Mouse (Mus musculus): ENCODE data around the gene Daam1. TPM values are rescaled to one million over a fixed set of nuclear protein-coding genes. Genes with fewer than 3 reads are reported as not detected.

Daam1 gene
- polyA plus RNA-seq, 1 experiment from 2014 or later, result 9.6 TPM

GRCm38 (mm10) chr12:71881477-71881876 lies 50.6 kb downstream of the Daam1 start:
- H3K27me3 ChIP-seq (ENCODE audit: control insufficient read depth, insufficient read depth, low read depth, low read length), result no peaks in the 10 kb centered on the region
- H3K4me2 ChIP-seq (ENCODE audit: low read depth, low read length), result no peak overlapping the region
- no peak overlapping the region for H3K27ac ChIP-seq (ENCODE audit: low read length)
- H3K9me3 ChIP-seq (replicated peaks; ENCODE audit: control insufficient read depth, low read length), result no peaks in the 10 kb centered on the region
- no peak overlapping the region for H3K9ac ChIP-seq (ENCODE audit: low read depth, low read length)
- 86% methylated on average over 4 of the region's 4 CpGs for WGBS (ENCODE audit: insufficient replicate concordance)
- ATAC-seq (ENCODE audit: low read depth), result no peak
- no peaks in the 10 kb centered on the region for H3K36me3 ChIP-seq (ENCODE audit: control insufficient read depth, insufficient read depth)
- H3K4me3 ChIP-seq (ENCODE audit: low read depth, low read length), result no peak overlapping the region
- peaks cover 18% of the 10 kb centered on the region for H3K4me1 ChIP-seq (ENCODE audit: control insufficient read depth, low read depth, low read length)

- ATAC-seq (ENCODE audit: low read depth), result no peak
- Histone ChIP-seq H3K36me3 (ENCODE audit: control insufficient read depth, insufficient read depth) (no peaks in the 10 kb centered on the region), H3K4me3 (ENCODE audit: low read depth, low read length) (no peak overlapping the region), H3K4me1 (ENCODE audit: control insufficient read depth, low read depth, low read length) (peaks cover 29% of the 10 kb centered on the region), H3K9me3 (replicated peaks; ENCODE audit: control insufficient read depth, low read length) (no peaks in the 10 kb centered on the region), H3K9ac (ENCODE audit: low read depth, low read length) (no peak overlapping the region), H3K27me3 (ENCODE audit: control insufficient read depth, insufficient read depth, low read depth, low read length) (no peaks in the 10 kb centered on the region), H3K27ac (ENCODE audit: low read length) (no peak overlapping the region), H3K4me2 (ENCODE audit: low read depth, low read length) (no peak overlapping the region)
- WGBS (ENCODE audit: insufficient replicate concordance), result 57% methylated on average over 9 of the region's 9 CpGs
Measured at GRCm38 (mm10) chr12:71883066-71883711, 52.3 kb downstream of the Daam1 start.

GRCm38 (mm10) chr12:71885170-71885574 lies 54.3 kb downstream of the Daam1 start:
- ATAC-seq (ENCODE audit: low read depth), result no peak
- 67% methylated on average over 2 of the region's 2 CpGs for WGBS (ENCODE audit: insufficient replicate concordance)
- Histone ChIP-seq H3K4me1 (ENCODE audit: control insufficient read depth, low read depth, low read length) (peaks cover 39% of the 10 kb centered on the region), H3K27me3 (ENCODE audit: control insufficient read depth, insufficient read depth, low read depth, low read length) (no peaks in the 10 kb centered on the region), H3K9ac (ENCODE audit: low read depth, low read length) (no peak overlapping the region), H3K4me2 (ENCODE audit: low read depth, low read length) (no peak overlapping the region), H3K36me3 (ENCODE audit: control insufficient read depth, insufficient read depth) (no peaks in the 10 kb centered on the region), H3K27ac (ENCODE audit: low read length) (peak overlapping the region; percentile 58; the same call in 1 of the 2 replicates), H3K9me3 (replicated peaks; ENCODE audit: control insufficient read depth, low read length) (no peaks in the 10 kb centered on the region), H3K4me3 (ENCODE audit: low read depth, low read length) (no peak overlapping the region)

DNA sequence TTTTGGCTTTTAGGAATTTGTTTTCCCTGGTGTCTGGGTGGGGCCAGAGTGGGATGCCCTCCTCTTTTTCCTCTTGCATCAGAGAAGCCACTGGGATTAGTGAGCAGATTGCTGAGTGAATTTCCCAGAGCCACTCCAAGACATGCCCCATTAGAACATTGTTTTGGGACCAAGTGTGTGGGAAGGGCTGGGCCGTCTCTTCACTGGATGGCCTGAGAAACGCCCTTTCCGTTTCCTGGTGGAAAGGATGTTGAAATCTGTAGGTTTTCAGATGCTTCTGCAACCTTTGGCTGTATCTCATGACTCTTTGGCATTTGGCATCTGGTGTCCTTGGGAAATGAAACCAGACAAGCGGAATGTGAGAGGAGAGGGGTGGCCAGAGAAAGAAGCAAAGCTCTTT lies 54.8 kb downstream of the Daam1 start:
- peaks cover 39% of the 10 kb centered on the region for H3K4me1 ChIP-seq (ENCODE audit: control insufficient read depth, low read depth, low read length)
- H3K27me3 ChIP-seq (ENCODE audit: control insufficient read depth, insufficient read depth, low read depth, low read length), result no peaks in the 10 kb centered on the region
- H3K27ac ChIP-seq (ENCODE audit: low read length), result peak overlapping the region; percentile 58; the same call in 1 of the 2 replicates
- no peak overlapping the region; the same call in 1 of the 2 replicates for H3K4me2 ChIP-seq (ENCODE audit: low read depth, low read length)
- no peaks in the 10 kb centered on the region for H3K36me3 ChIP-seq (ENCODE audit: control insufficient read depth, insufficient read depth)
- H3K9me3 ChIP-seq (replicated peaks; ENCODE audit: control insufficient read depth, low read length), result no peaks in the 10 kb centered on the region
- no peak for ATAC-seq (ENCODE audit: low read depth)
- H3K4me3 ChIP-seq (ENCODE audit: low read depth, low read length), result no peak overlapping the region
- no peak overlapping the region for H3K9ac ChIP-seq (ENCODE audit: low read depth, low read length)
- WGBS (ENCODE audit: insufficient replicate concordance), result 69% methylated on average over 4 of the region's 4 CpGs

DNA sequence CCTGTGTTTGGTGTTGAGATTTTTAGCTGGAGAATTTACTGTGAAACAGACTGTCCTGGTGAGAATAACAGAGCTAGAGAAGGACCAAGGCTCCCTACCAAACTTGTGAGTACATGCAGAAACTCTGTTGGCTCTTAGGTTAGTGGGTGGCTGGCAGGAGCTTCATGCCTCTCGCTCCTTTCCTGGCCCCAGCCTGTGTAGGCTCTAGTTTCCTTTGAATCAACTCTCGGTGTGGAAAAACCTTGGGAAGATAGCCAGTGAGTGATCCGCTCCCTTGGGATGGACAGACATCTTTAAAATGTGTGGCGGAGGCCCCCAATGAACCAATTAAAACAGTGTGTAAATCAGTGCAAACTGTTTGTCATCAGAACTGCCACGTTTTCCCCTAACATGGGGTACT lies 55.5 kb downstream of the Daam1 start:
- 79% methylated on average over 5 of the region's 5 CpGs for WGBS (ENCODE audit: insufficient replicate concordance)
- Histone ChIP-seq H3K27ac (ENCODE audit: low read length) (no peak overlapping the region), H3K9me3 (replicated peaks; ENCODE audit: control insufficient read depth, low read length) (no peaks in the 10 kb centered on the region), H3K36me3 (ENCODE audit: control insufficient read depth, insufficient read depth) (no peaks in the 10 kb centered on the region), H3K4me1 (ENCODE audit: control insufficient read depth, low read depth, low read length) (peaks cover 39% of the 10 kb centered on the region), H3K4me2 (ENCODE audit: low read depth, low read length) (no peak overlapping the region), H3K4me3 (ENCODE audit: low read depth, low read length) (no peak overlapping the region), H3K9ac (ENCODE audit: low read depth, low read length) (no peak overlapping the region), H3K27me3 (ENCODE audit: control insufficient read depth, insufficient read depth, low read depth, low read length) (no peaks in the 10 kb centered on the region)
- no peak for ATAC-seq (ENCODE audit: low read depth)

- no peaks in the 10 kb centered on the region for H3K36me3 ChIP-seq (ENCODE audit: control insufficient read depth, insufficient read depth)
- H3K4me3 ChIP-seq (ENCODE audit: low read depth, low read length), result no peak overlapping the region
- no peak overlapping the region for H3K4me2 ChIP-seq (ENCODE audit: low read depth, low read length)
- no peaks in the 10 kb centered on the region for H3K9me3 ChIP-seq (replicated peaks; ENCODE audit: control insufficient read depth, low read length)
- H3K27ac ChIP-seq (ENCODE audit: low read length), result no peak overlapping the region
- H3K9ac ChIP-seq (ENCODE audit: low read depth, low read length), result no peak overlapping the region
- H3K27me3 ChIP-seq (ENCODE audit: control insufficient read depth, insufficient read depth, low read depth, low read length), result no peaks in the 10 kb centered on the region
- peaks cover 39% of the 10 kb centered on the region for H3K4me1 ChIP-seq (ENCODE audit: control insufficient read depth, low read depth, low read length)
- 58% methylated on average over 2 of the region's 2 CpGs for WGBS (ENCODE audit: insufficient replicate concordance)
- ATAC-seq (ENCODE audit: low read depth), result no peak
Measured at GRCm38 (mm10) chr12:71886941-71887340, 56.1 kb downstream of the Daam1 start.

GRCm38 (mm10) chr12:71888370-71888769 lies 57.5 kb downstream of the Daam1 start:
- no peak for ATAC-seq (ENCODE audit: low read depth)
- Histone ChIP-seq H3K27ac (ENCODE audit: low read length) (no peak overlapping the region), H3K4me3 (ENCODE audit: low read depth, low read length) (no peak overlapping the region), H3K4me1 (ENCODE audit: control insufficient read depth, low read depth, low read length) (peaks cover 36% of the 10 kb centered on the region), H3K36me3 (ENCODE audit: control insufficient read depth, insufficient read depth) (no peaks in the 10 kb centered on the region), H3K27me3 (ENCODE audit: control insufficient read depth, insufficient read depth, low read depth, low read length) (no peaks in the 10 kb centered on the region), H3K9ac (ENCODE audit: low read depth, low read length) (no peak overlapping the region), H3K9me3 (replicated peaks; ENCODE audit: control insufficient read depth, low read length) (no peaks in the 10 kb centered on the region), H3K4me2 (ENCODE audit: low read depth, low read length) (no peak overlapping the region)
- WGBS (ENCODE audit: insufficient replicate concordance), result 88% methylated on average over 6 of the region's 6 CpGs

DNA sequence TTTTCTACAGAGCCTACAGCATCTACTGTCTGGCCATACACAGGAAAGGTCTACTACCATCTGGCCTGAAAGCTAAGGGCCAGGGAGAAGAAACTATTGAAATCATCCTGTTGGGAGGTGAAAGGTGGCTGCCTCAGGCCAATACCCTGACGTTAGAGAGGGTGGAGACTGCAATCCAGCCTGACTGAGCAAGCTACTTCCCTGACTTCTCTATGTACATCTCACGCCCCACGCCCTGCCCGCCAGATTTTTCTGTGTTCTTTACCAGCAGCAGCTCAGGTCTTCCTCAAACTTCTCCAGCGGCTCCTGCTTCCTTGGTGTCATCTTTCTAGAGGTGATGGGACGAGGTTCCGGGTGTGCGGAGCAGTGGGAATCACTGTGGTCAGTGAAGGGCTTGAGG lies 58.4 kb downstream of the Daam1 start:
- no peak overlapping the region for H3K27ac ChIP-seq (ENCODE audit: low read length)
- no peaks in the 10 kb centered on the region for H3K27me3 ChIP-seq (ENCODE audit: control insufficient read depth, insufficient read depth, low read depth, low read length)
- H3K36me3 ChIP-seq (ENCODE audit: control insufficient read depth, insufficient read depth), result no peaks in the 10 kb centered on the region
- no peaks in the 10 kb centered on the region for H3K9me3 ChIP-seq (replicated peaks; ENCODE audit: control insufficient read depth, low read length)
- 77% methylated on average over 8 of the region's 8 CpGs for WGBS (ENCODE audit: insufficient replicate concordance)
- peaks cover 36% of the 10 kb centered on the region for H3K4me1 ChIP-seq (ENCODE audit: control insufficient read depth, low read depth, low read length)
- no peak for ATAC-seq (ENCODE audit: low read depth)
- no peak overlapping the region for H3K4me2 ChIP-seq (ENCODE audit: low read depth, low read length)
- H3K9ac ChIP-seq (ENCODE audit: low read depth, low read length), result no peak overlapping the region
- H3K4me3 ChIP-seq (ENCODE audit: low read depth, low read length), result no peak overlapping the region

- H3K36me3 ChIP-seq (ENCODE audit: control insufficient read depth, insufficient read depth), result no peaks in the 10 kb centered on the region
- no peak for ATAC-seq (ENCODE audit: low read depth)
- H3K9me3 ChIP-seq (replicated peaks; ENCODE audit: control insufficient read depth, low read length), result no peaks in the 10 kb centered on the region
- H3K4me2 ChIP-seq (ENCODE audit: low read depth, low read length), result no peak overlapping the region
- H3K4me1 ChIP-seq (ENCODE audit: control insufficient read depth, low read depth, low read length), result peaks cover 28% of the 10 kb centered on the region
- H3K27ac ChIP-seq (ENCODE audit: low read length), result no peak overlapping the region
- no peak overlapping the region for H3K4me3 ChIP-seq (ENCODE audit: low read depth, low read length)
- no peaks in the 10 kb centered on the region for H3K27me3 ChIP-seq (ENCODE audit: control insufficient read depth, insufficient read depth, low read depth, low read length)
- WGBS (ENCODE audit: insufficient replicate concordance), result 26% methylated on average over 1 of the region's 1 CpGs
- no peak overlapping the region for H3K9ac ChIP-seq (ENCODE audit: low read depth, low read length)
Measured at GRCm38 (mm10) chr12:71890282-71890681, 59.4 kb downstream of the Daam1 start.
